Mouse (Mus musculus) hindbrain, embryonic 14.5 days (tissue): ENCODE measurements around the gene Socs7. TPM values are rescaled to one million over a fixed set of nuclear protein-coding genes. Genes with fewer than 3 reads are reported as not detected.
A peak's percentile ranks its signal among the peaks of the same experiment; 100 is the strongest.
"Not testable (repeated sequence)": the region's sequence is repeated elsewhere in the genome, so short reads cannot be mapped to it uniquely, and the experiment has no call there.

Experiments
- ATAC-seq: fragments of 200-750 bp; cut with Nextera tagmentation; 2 replicates; pipeline ENCODE4 v1.8.0; 2017; ENCODE audit warnings: moderate number of reproducible peaks, mild to moderate bottlenecking, moderate TSS enrichment, moderate library complexity; ENCODE audit not compliant: low FRiP score
- DNase-seq: peaks from one replicate; pipeline ENCODE4 v3.0.0-alpha.2; 2015; ENCODE audit warnings: low spot score
- H3K27ac ChIP-seq: fragments of 300-500 bp; sonication (generic); 2 replicates; pipeline ENCODE4 v1.5.1; 2014; ENCODE audit warnings: mild to moderate bottlenecking, moderate library complexity
- H3K27me3 ChIP-seq: fragments of 300-500 bp; sonication (generic); 2 replicates; pipeline ENCODE4 v1.6.1; 2014; ENCODE audit warnings: mild to moderate bottlenecking, low read length, mixed read lengths; ENCODE audit not compliant: control insufficient read depth, insufficient read depth
- H3K36me3 ChIP-seq: fragments of 300-500 bp; sonication (generic); replicated peaks from 2 replicates; pipeline ENCODE4 v1.6.1; 2014; ENCODE audit not compliant: control insufficient read depth, insufficient read depth
- H3K4me1 ChIP-seq: fragments of 300-500 bp; sonication (generic); replicated peaks from 2 replicates; pipeline ENCODE4 v1.6.1; 2014; ENCODE audit warnings: antibody characterized with exemption, low read length, mixed read lengths; ENCODE audit not compliant: control insufficient read depth, insufficient read depth
- H3K4me2 ChIP-seq: fragments of 300-500 bp; sonication (generic); replicated peaks from 2 replicates; pipeline ENCODE4 v1.6.1; 2014; ENCODE audit warnings: mild to moderate bottlenecking, moderate library complexity
- H3K4me3 ChIP-seq: fragments of 300-500 bp; sonication (generic); replicated peaks from 2 replicates; pipeline ENCODE4 v1.5.1; 2014; ENCODE audit warnings: mild to moderate bottlenecking, low read length
- H3K9ac ChIP-seq: fragments of 300-500 bp; sonication (generic); 2 replicates; pipeline ENCODE4 v1.6.1; 2014
- H3K9me3 ChIP-seq: fragments of 300-500 bp; sonication (generic); 2 replicates; pipeline ENCODE4 v1.6.1; 2016; ENCODE audit warnings: low read length; ENCODE audit not compliant: control insufficient read depth
- WGBS: fragments of 180-500 bp; shearing (Covaris S2); extraction: QIAGEN DNeasy Blood & Tissue Kit; methylation state at CpG from one replicate; pipeline ENCODE4 v1.1.7; 2014; 5-methylcytosine and 5-hydroxymethylcytosine counted together
- polyA plus RNA-seq: library from polyadenylated mRNA; unstranded; fragments of >200 nt; fragmentation: Nextera tagmentation; extraction: Ambion mirVana; gene quantifications from 2 replicates; pipeline ENCODE4 v1.2.1, GENCODE M21; 2014

Socs7 gene
- polyA plus RNA-seq, result 6.4 and 6.7 TPM in 2 replicates

- Histone ChIP-seq H3K4me2 (peak within 1 kb of the TSS; percentile 98), H3K27me3 (no peaks in the 10 kb centered on the region), H3K27ac (peak within 1 kb of the TSS; percentile 89), H3K9me3 (no peaks in the 10 kb centered on the region), H3K9ac (peak within 1 kb of the TSS; percentile 96), H3K36me3 (no peaks in the 10 kb centered on the region; the same call in 1 of the 2 replicates), H3K4me1 (peaks cover 30% of the 10 kb centered on the region), H3K4me3 (peak within 1 kb of the TSS; percentile 100)
- ATAC-seq (peak; percentile 97), DNase-seq (peak; percentile 94)
- WGBS, result under 1% methylated on average over 27 of the region's 81 CpGs
These were observed at the start of gene Socs7 for GRCm38 (mm10) chr11:97361948-97362648. Gene Socs7, plus strand, starts transcription at chr11:97362551.

DNA sequence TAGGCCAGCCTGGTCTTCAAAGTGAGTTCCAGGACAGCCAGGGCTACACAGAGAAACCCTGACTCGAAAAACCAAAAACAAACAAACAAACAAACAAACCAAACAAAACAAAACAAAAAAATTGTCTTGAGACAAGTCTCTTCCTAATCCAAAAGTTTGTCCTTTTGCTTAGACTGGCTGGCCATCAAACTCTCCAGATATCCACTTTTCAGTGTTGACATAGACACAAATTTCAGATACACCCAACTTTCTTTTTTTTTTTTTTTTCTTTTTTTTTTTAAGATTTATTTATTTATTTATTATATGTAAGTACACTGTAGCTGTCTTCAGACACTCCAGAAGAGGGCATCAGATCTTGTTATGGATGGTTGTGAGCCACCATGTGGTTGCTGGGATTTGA, 49.5 kb upstream of the Socs7 start:
- 96% methylated on average over 1 of the region's 1 CpGs for WGBS
- not testable (repeated sequence) for ATAC-seq

DNA sequence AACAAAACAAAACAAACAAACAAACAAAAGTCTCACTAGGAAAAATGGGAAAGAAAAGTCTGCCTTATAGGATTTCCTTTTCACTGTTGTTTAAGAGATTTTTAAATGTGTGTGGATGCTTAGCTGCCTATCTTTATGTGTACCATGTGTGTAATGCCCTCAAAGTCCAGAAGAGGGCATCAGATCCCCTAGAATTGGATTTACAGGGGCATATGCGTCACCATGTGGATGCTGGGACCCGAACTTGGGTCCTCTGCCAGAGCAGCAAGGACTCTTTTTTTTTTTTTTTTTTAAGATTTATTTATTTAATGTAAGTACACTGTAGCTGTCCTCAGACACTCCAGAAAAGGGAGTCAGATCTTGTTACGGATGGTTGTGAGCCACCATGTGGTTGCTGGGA, 48.2 kb upstream of the Socs7 start:
- WGBS, result 95% methylated on average over 3 of the region's 3 CpGs
- Histone ChIP-seq H3K27ac (no peak overlapping the region), H3K4me3 (no peak overlapping the region), H3K9me3 (no peaks in the 10 kb centered on the region), H3K4me2 (no peak overlapping the region), H3K4me1 (peaks cover 23% of the 10 kb centered on the region), H3K36me3 (peaks cover 5% of the 10 kb centered on the region; the same call in 1 of the 2 replicates), H3K9ac (no peak overlapping the region), H3K27me3 (no peaks in the 10 kb centered on the region)
- no peak for DNase-seq
- no peak for ATAC-seq

More for the DNA sequence above, 49.5 kb upstream of the Socs7 start:
- H3K27ac ChIP-seq, H3K4me3 ChIP-seq, H3K4me2 ChIP-seq, H3K36me3 ChIP-seq, H3K9ac ChIP-seq, H3K27me3 ChIP-seq, DNase-seq, H3K9me3 ChIP-seq: not testable (repeated sequence)
- H3K4me1 ChIP-seq, result peaks cover 23% of the 10 kb centered on the region

GRCm38 (mm10) chr11:97314751-97315503, 47.4 kb upstream of the Socs7 start:
- Histone ChIP-seq H3K27me3 (no peaks in the 10 kb centered on the region), H3K9me3 (no peaks in the 10 kb centered on the region), H3K36me3 (peaks cover 5% of the 10 kb centered on the region; the same call in 1 of the 2 replicates), H3K4me3 (peak overlapping the region; percentile 50; the same call in 1 of the 2 replicates), H3K4me2 (peak overlapping the region; percentile 42), H3K4me1 (peaks cover 16% of the 10 kb centered on the region), H3K27ac (peak overlapping the region; percentile 71), H3K9ac (peak overlapping the region; percentile 52; the same call in 1 of the 2 replicates)
- 46% methylated on average over 8 of the region's 8 CpGs for WGBS
- no peak for ATAC-seq
- no peak for DNase-seq

DNA sequence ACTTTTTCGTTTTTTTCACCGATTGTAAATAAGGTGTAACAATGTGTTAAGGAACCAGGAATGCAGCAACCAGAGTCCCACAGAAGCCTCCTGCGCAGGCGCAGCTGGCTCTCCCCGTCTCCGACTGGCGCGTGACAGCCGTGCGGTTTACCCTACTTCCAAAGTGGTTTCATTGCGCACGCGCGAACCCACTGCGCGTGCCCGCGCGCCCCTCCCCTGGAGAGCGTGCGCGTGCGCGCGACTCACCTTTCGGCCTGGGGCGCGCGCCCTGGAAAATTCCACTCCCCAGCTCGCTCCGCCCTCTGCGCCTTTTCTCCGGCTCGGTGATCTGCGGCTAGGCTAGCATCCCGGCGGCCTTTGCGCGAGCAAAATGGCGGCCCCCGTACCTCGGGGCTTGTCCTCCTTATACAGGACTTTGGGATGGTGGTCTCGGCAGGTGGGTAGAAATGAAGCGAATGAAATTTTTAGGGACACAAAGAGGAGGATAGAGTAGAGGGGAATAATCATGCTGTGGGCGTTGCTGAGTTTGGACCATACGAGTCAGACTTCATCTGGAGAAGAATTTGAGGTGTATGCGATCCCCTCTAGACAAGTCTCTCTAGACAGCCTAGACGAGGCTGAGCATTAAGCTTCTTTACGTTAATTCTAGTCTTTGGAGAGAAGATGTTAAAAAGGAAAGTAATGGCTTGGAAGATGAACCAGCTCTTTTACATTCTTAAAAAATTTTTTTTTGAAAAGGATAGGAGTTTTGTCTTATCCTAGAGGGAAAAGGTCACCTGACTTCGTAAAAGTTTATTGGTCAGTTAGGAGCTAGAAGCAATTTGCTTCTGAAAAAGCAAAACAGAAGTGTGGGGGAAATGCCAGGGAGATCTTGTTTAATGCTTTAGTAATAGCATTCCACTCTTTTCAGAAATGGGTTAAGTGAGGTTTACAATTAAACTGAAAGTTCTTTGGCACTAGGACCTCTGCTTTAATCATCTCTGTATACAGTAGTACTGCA, 46.5 kb upstream of the Socs7 start, which contains the start of gene Mrpl45:
TSS of gene Mrpl45 (plus strand) at position 213 of the 1,000 bp plus-strand sequence.
- no peaks in the 10 kb centered on the region for H3K9me3 ChIP-seq
- ATAC-seq (peak; percentile 95), DNase-seq (peak; percentile 99)
- H3K4me2 ChIP-seq, result peak within 1 kb of the TSS; percentile 61
- H3K9ac ChIP-seq, result peak within 1 kb of the TSS; percentile 70
- peak within 1 kb of the TSS; percentile 50 for H3K4me3 ChIP-seq
- H3K4me1 ChIP-seq, result peaks cover 13% of the 10 kb centered on the region
- H3K36me3 ChIP-seq, result peaks cover 6% of the 10 kb centered on the region; the same call in 1 of the 2 replicates
- H3K27me3 ChIP-seq, result no peaks in the 10 kb centered on the region
- H3K27ac ChIP-seq, result peak within 1 kb of the TSS; percentile 81
- under 1% methylated on average over 49 of the region's 50 CpGs for WGBS

DNA sequence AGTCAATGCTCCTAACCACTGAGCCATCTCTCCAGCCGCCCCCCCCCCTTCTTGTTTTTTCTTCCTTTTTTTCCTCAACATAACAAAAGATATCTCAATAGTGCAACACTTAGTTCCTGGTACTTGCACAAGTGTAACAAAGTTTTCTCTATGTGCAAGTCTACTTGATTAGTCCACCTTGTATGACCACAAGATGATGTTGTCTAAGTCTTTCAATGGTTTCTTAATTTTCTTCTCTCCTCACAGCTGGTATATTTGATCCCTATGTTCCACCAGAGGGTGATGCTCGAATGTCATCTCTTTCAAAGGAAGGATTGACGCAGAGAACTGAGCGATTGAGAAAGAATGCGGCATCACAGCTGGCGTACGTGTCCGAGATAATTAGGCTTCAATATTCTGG, 41.2 kb upstream of the Socs7 start:
- H3K27ac ChIP-seq, result no peak overlapping the region
- peaks cover 33% of the 10 kb centered on the region for H3K36me3 ChIP-seq
- no peaks in the 10 kb centered on the region for H3K9me3 ChIP-seq
- no peak overlapping the region for H3K4me3 ChIP-seq
- no peaks in the 10 kb centered on the region for H3K27me3 ChIP-seq
- H3K4me1 ChIP-seq, result peaks cover 5% of the 10 kb centered on the region; the same call in 1 of the 2 replicates
- no peak overlapping the region for H3K9ac ChIP-seq
- H3K4me2 ChIP-seq, result no peak overlapping the region
- 95% methylated on average over 8 of the region's 8 CpGs for WGBS
- ATAC-seq (no peak), DNase-seq (no peak)

GRCm38 (mm10) chr11:97321894-97322600, 40.3 kb upstream of the Socs7 start:
- not testable (repeated sequence) for H3K4me3 ChIP-seq, H3K9ac ChIP-seq, H3K9me3 ChIP-seq, ATAC-seq, DNase-seq, H3K4me1 ChIP-seq, H3K27ac ChIP-seq, H3K4me2 ChIP-seq, H3K27me3 ChIP-seq
- H3K36me3 ChIP-seq, result peaks cover 41% of the 10 kb centered on the region
- WGBS, result 82% methylated on average over 8 of the region's 8 CpGs

- no peak for ATAC-seq
- H3K4me2 ChIP-seq, result no peak overlapping the region
- H3K9me3 ChIP-seq, result no peaks in the 10 kb centered on the region
- H3K36me3 ChIP-seq, result peaks cover 61% of the 10 kb centered on the region
- 72% methylated on average over 1 of the region's 1 CpGs for WGBS
- no peak for DNase-seq
- no peak overlapping the region for H3K4me3 ChIP-seq
- no peaks in the 10 kb centered on the region for H3K4me1 ChIP-seq
- no peak overlapping the region for H3K27ac ChIP-seq
- no peaks in the 10 kb centered on the region for H3K27me3 ChIP-seq
- H3K9ac ChIP-seq, result no peak overlapping the region
These were observed 37.1 kb upstream of the Socs7 start for GRCm38 (mm10) chr11:97325224-97325623.
